In genomic region chr7:45460860-45461314, GRCm38 (mm10) we compare ENCODE assay signal across 8 mouse cellular contexts. TPM values are rescaled to one million over a fixed set of nuclear protein-coding genes. Genes with fewer than 3 reads are reported as not detected.
DNase-seq lines count a peak whose midpoint lies in the region; ATAC-seq and TF ChIP-seq lines count a peak whose summit lies in the region.

No protein-coding gene starts in this region.

- H3K27ac ChIP-seq in bone marrow, adult 2 months (ENCODE audit: control insufficient read depth, insufficient read depth, low read depth, low read length, poor library complexity), result peak overlapping the region; percentile 83
- peak overlapping the region; percentile 57 for H3K27ac ChIP-seq in forebrain, embryonic 11.5 days (ENCODE audit: low read depth, low read length)
- H3K27ac ChIP-seq in limb, embryonic 12.5 days, result peak overlapping the region; percentile 82
- H3K27ac ChIP-seq in midbrain, embryonic 11.5 days (ENCODE audit: low read depth, low read length), result peak overlapping the region; percentile 60

- peak; percentile 75; the same call in 1 of the 2 replicates for TF ChIP-seq POLR2A in bone marrow, adult 2 months (IDR thresholded peaks at IDR 0.05; ENCODE audit: borderline replicate concordance, control insufficient read depth, low read depth, low read length)

- no peaks in the 10 kb centered on the region for H3K27me3 ChIP-seq in forebrain, embryonic 11.5 days (ENCODE audit: control insufficient read depth, insufficient read depth, low read length)
- H3K27me3 ChIP-seq in limb, embryonic 12.5 days, result no peaks in the 10 kb centered on the region
- H3K27me3 ChIP-seq in midbrain, embryonic 11.5 days (ENCODE audit: control insufficient read depth, insufficient read depth, low read length), result no peaks in the 10 kb centered on the region

- DNase-seq in layer of hippocampus, adult 9-11 months, result peak; percentile 66
- DNase-seq in layer of hippocampus, postnatal 36 days, result no peak
- DNase-seq in forebrain, embryonic 11.5 days (ENCODE audit: low spot score), result peak; percentile 71
- peak; percentile 90 for DNase-seq in midbrain, embryonic 11.5 days (ENCODE audit: low spot score, missing footprints)
- DNase-seq in testis, postnatal 14 days (ENCODE audit: low spot score), result peak; percentile 63

- H3K9ac ChIP-seq in forebrain, embryonic 11.5 days (ENCODE audit: low read length), result no peak overlapping the region
- peak overlapping the region; percentile 27; the same call in 1 of the 2 replicates for H3K9ac ChIP-seq in limb, embryonic 12.5 days (replicated peaks)
- H3K9ac ChIP-seq in midbrain, embryonic 11.5 days (ENCODE audit: low read length), result no peak overlapping the region

- peak overlapping the region; percentile 39 for H3K4me3 ChIP-seq in bone marrow, adult 2 months (replicated peaks; ENCODE audit: control insufficient read depth, low read depth, low read length)
- H3K4me3 ChIP-seq in forebrain, embryonic 11.5 days (ENCODE audit: low read depth, low read length), result no peak overlapping the region
- H3K4me3 ChIP-seq in limb, embryonic 12.5 days (replicated peaks), result 0 out of 2 replicates have a peak overlapping the region, but pooled peaks have one; percentile 78
- H3K4me3 ChIP-seq in midbrain, embryonic 11.5 days (ENCODE audit: low read depth, low read length), result no peak overlapping the region

- no peak overlapping the region for H3K4me2 ChIP-seq in forebrain, embryonic 11.5 days (ENCODE audit: low read depth, low read length, severe bottlenecking)
- peak overlapping the region; percentile 67 for H3K4me2 ChIP-seq in limb, embryonic 12.5 days
- peak overlapping the region; percentile 37; the same call in 1 of the 2 replicates for H3K4me2 ChIP-seq in midbrain, embryonic 11.5 days

- 6% methylated on average over 13 of the region's 13 CpGs for WGBS in bone marrow, adult 2 months
- WGBS in forebrain, embryonic 11.5 days, result 54% methylated on average over 13 of the region's 13 CpGs
- WGBS in limb, embryonic 12.5 days, result 23% methylated on average over 13 of the region's 13 CpGs
- 42% methylated on average over 13 of the region's 13 CpGs for WGBS in midbrain, embryonic 11.5 days

- H3K9me3 ChIP-seq in forebrain, embryonic 11.5 days (ENCODE audit: control insufficient read depth, low read length), result no peaks in the 10 kb centered on the region
- no peaks in the 10 kb centered on the region for H3K9me3 ChIP-seq in limb, embryonic 12.5 days
- H3K9me3 ChIP-seq in midbrain, embryonic 11.5 days (ENCODE audit: control insufficient read depth, low read length), result no peaks in the 10 kb centered on the region

- ATAC-seq in forebrain, embryonic 11.5 days (replicated peaks; ENCODE audit: low FRiP score), result no peak
- ATAC-seq in hematopoietic stem cell, adult 5-6 weeks (replicated peaks in 1 of 2; ENCODE audit: insufficient read depth in 1 of 2, low FRiP score in 2 of 2, low TSS enrichment in 1 of 2, low read depth in 1 of 2, poor library complexity in 2 of 2, severe bottlenecking in 2 of 2), result peak; percentile 61 to 70
- no peak for ATAC-seq in limb, embryonic 12.5 days (ENCODE audit: insufficient number of reproducible peaks, insufficient read depth, low FRiP score, low TSS enrichment, low read depth)
- no peak for ATAC-seq in midbrain, embryonic 11.5 days (ENCODE audit: low FRiP score)

- TF ChIP-seq CTCF in bone marrow, adult 2 months (IDR thresholded peaks at IDR 0.05; ENCODE audit: control insufficient read depth, insufficient read depth, low read length), result peak; percentile 14; the same call in 1 of the 2 replicates

- H3K4me1 ChIP-seq in bone marrow, adult 2 months (ENCODE audit: control insufficient read depth, insufficient read depth, low read length), result peaks cover 4% of the 10 kb centered on the region; the same call in 1 of the 2 replicates
- H3K4me1 ChIP-seq in forebrain, embryonic 11.5 days (replicated peaks; ENCODE audit: control insufficient read depth, insufficient read depth, low read length), result peaks cover 13% of the 10 kb centered on the region
- peaks cover 43% of the 10 kb centered on the region for H3K4me1 ChIP-seq in limb, embryonic 12.5 days (replicated peaks)
- peaks cover 30% of the 10 kb centered on the region for H3K4me1 ChIP-seq in midbrain, embryonic 11.5 days (ENCODE audit: control insufficient read depth, insufficient read depth, low read length)

- H3K36me3 ChIP-seq in forebrain, embryonic 11.5 days (ENCODE audit: control insufficient read depth, insufficient read depth, low read length), result peaks cover 10% of the 10 kb centered on the region; the same call in 1 of the 2 replicates
- H3K36me3 ChIP-seq in limb, embryonic 12.5 days, result peaks cover 73% of the 10 kb centered on the region
- H3K36me3 ChIP-seq in midbrain, embryonic 11.5 days (ENCODE audit: control insufficient read depth, insufficient read depth, low read length), result peaks cover 20% of the 10 kb centered on the region

RNA-seq across cellular contexts. Expression of gene Ftl1, which starts 1.2 kb away (rescaled TPM):
- total RNA-seq in layer of hippocampus, postnatal 36 days (2021), result 100 to 1,000 TPM; 187 to 197 TPM
- 2,067 and 2,131 TPM in 2 replicates for polyA plus RNA-seq in bone marrow, adult 2 months (2011; ENCODE audit: insufficient read depth, insufficient read length, low replicate concordance, missing spikeins)
- 4,947 and 5,145 TPM in 2 replicates for polyA plus RNA-seq in forebrain, embryonic 11.5 days (2014; fragmentation: Nextera tagmentation; extraction: Ambion mirVana)
- total RNA-seq in hematopoietic stem cell, adult 5-6 weeks (2017), result 599 and 753 TPM in 2 replicates
- 4,887 and 4,953 TPM in 2 replicates for polyA plus RNA-seq in limb, embryonic 12.5 days (2016; fragmentation: Nextera tagmentation; extraction: Ambion mirVana)
- polyA plus RNA-seq in midbrain, embryonic 11.5 days (2014; fragmentation: Nextera tagmentation; extraction: Ambion mirVana), result 5,242 and 5,528 TPM in 2 replicates

RNA-seq across cellular contexts. Expression of gene Bax, which starts 5.8 kb away (rescaled TPM):
- total RNA-seq in layer of hippocampus, postnatal 36 days (2021), result 10 to 100 TPM; 73.5 to 80.8 TPM
- 71.8 and 143 TPM in 2 replicates for polyA plus RNA-seq in bone marrow, adult 2 months (2011; ENCODE audit: insufficient read depth, insufficient read length, low replicate concordance, missing spikeins)
- 192 and 202 TPM in 2 replicates for polyA plus RNA-seq in forebrain, embryonic 11.5 days (2014; fragmentation: Nextera tagmentation; extraction: Ambion mirVana)
- total RNA-seq in hematopoietic stem cell, adult 5-6 weeks (2017), result 18.0 and 28.0 TPM in 2 replicates
- polyA plus RNA-seq in limb, embryonic 12.5 days (2016; fragmentation: Nextera tagmentation; extraction: Ambion mirVana), result 224 and 230 TPM in 2 replicates
- 169 and 201 TPM in 2 replicates for polyA plus RNA-seq in midbrain, embryonic 11.5 days (2014; fragmentation: Nextera tagmentation; extraction: Ambion mirVana)

RNA-seq across cellular contexts. Expression of gene Tulp2, which starts 20.8 kb away (rescaled TPM):
- total RNA-seq in layer of hippocampus, postnatal 36 days (2021), result not detected
- 1.3 TPM in 1 of 2 replicates, not detected in the other for polyA plus RNA-seq in bone marrow, adult 2 months (2011; ENCODE audit: insufficient read depth, insufficient read length, low replicate concordance, missing spikeins)
- polyA plus RNA-seq in forebrain, embryonic 11.5 days (2014; fragmentation: Nextera tagmentation; extraction: Ambion mirVana), result 0.13 and 0.29 TPM in 2 replicates
- total RNA-seq in hematopoietic stem cell, adult 5-6 weeks (2017), result not detected in 2 replicates
- polyA plus RNA-seq in limb, embryonic 12.5 days (2016; fragmentation: Nextera tagmentation; extraction: Ambion mirVana), result 1.4 TPM in 2 replicates
- 0.15 TPM in 1 of 2 replicates, not detected in the other for polyA plus RNA-seq in midbrain, embryonic 11.5 days (2014; fragmentation: Nextera tagmentation; extraction: Ambion mirVana)

RNA-seq across cellular contexts. Expression of gene Ruvbl2, which starts 23.0 kb away (rescaled TPM):
- total RNA-seq in layer of hippocampus, postnatal 36 days (2021), result 10 to 100 TPM; 33.0 to 39.9 TPM
- polyA plus RNA-seq in bone marrow, adult 2 months (2011; ENCODE audit: insufficient read depth, insufficient read length, low replicate concordance, missing spikeins), result 61.4 and 66.3 TPM in 2 replicates
- polyA plus RNA-seq in forebrain, embryonic 11.5 days (2014; fragmentation: Nextera tagmentation; extraction: Ambion mirVana), result 175 and 183 TPM in 2 replicates
- 134 and 137 TPM in 2 replicates for total RNA-seq in hematopoietic stem cell, adult 5-6 weeks (2017)
- 155 and 156 TPM in 2 replicates for polyA plus RNA-seq in limb, embryonic 12.5 days (2016; fragmentation: Nextera tagmentation; extraction: Ambion mirVana)
- polyA plus RNA-seq in midbrain, embryonic 11.5 days (2014; fragmentation: Nextera tagmentation; extraction: Ambion mirVana), result 168 and 171 TPM in 2 replicates

RNA-seq across cellular contexts. Expression of gene Gm45808, which starts 25.7 kb away (rescaled TPM):
- total RNA-seq in layer of hippocampus, postnatal 36 days (2021), result 1 to 10 TPM in 1 of 2 experiments, not detected in 1; 2.5 TPM
- not detected in 2 replicates for polyA plus RNA-seq in bone marrow, adult 2 months (2011; ENCODE audit: insufficient read depth, insufficient read length, low replicate concordance, missing spikeins)
- polyA plus RNA-seq in forebrain, embryonic 11.5 days (2014; fragmentation: Nextera tagmentation; extraction: Ambion mirVana), result not detected in 2 replicates
- total RNA-seq in hematopoietic stem cell, adult 5-6 weeks (2017), result not detected in 2 replicates
- not detected in 2 replicates for polyA plus RNA-seq in limb, embryonic 12.5 days (2016; fragmentation: Nextera tagmentation; extraction: Ambion mirVana)
- not detected in 2 replicates for polyA plus RNA-seq in midbrain, embryonic 11.5 days (2014; fragmentation: Nextera tagmentation; extraction: Ambion mirVana)

Comparison
In these comparisons a context has a peak if more than half of its experiments do, and no peak if none do; other contexts are left out.
1. DNase-seq: peak in layer of hippocampus, adult 9-11 months (single experiment), forebrain, embryonic 11.5 days (single experiment), midbrain, embryonic 11.5 days (single experiment) and testis, postnatal 14 days (single experiment); none in layer of hippocampus, postnatal 36 days (0 of 2).
2. H3K4me3 ChIP-seq: peak in bone marrow, adult 2 months (single experiment) and limb, embryonic 12.5 days (single experiment); none in forebrain, embryonic 11.5 days (single experiment) and midbrain, embryonic 11.5 days (single experiment).
3. ATAC-seq: peak in hematopoietic stem cell, adult 5-6 weeks (2 of 2); none in forebrain, embryonic 11.5 days (single experiment), limb, embryonic 12.5 days (single experiment) and midbrain, embryonic 11.5 days (single experiment).
4. Peak in every context shown above with its lines, with median percentiles within 50 percentile points of each other: H3K27ac ChIP-seq.